Mouse (Mus musculus): ENCODE measurements around the gene Cdc20. TPM values are rescaled to one million over a fixed set of nuclear protein-coding genes. Genes with fewer than 3 reads are reported as not detected.

The Cdc20 gene
- total and polyA plus RNA-seq, 3 experiments: 0.76 to 1.6 (median 0.96) TPM

DNA sequence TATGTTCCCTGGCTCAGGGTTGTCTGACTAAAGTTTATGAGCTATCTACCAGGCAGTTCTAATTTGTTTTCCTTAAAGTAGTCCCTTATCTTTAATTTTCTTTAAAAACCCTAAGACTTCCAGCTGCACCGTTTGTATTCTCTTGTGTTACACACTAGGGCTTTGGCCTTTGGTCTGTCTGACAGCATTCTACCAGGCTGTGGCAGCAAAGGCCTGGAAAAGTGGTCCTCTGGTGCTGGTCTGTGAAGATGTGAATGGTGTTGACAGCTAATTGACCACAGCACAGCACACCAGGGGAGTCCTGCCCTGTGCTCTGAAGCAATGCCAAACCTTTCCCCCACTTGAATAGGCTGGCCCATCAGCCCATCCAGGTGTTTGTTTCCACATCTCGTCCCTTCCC, 21.4 kb downstream of the Cdc20 start:
- no peak for DNase-seq
- intact Hi-C loops (cut with DNase I): no loop called here
- Histone ChIP-seq H3K27ac (no peak overlapping the region), H3K9ac (ENCODE audit: low read depth, low read length) (no peak overlapping the region), H3K4me3 (no peak overlapping the region), H3K27me3 (ENCODE audit: control insufficient read depth, insufficient read depth, low read length) (no peaks in the 10 kb centered on the region), H3K36me3 (ENCODE audit: control insufficient read depth, insufficient read depth, low read length) (no peaks in the 10 kb centered on the region), H3K4me1 (ENCODE audit: control insufficient read depth, insufficient read depth, low read length) (no peaks in the 10 kb centered on the region), H3K79me2 (replicated peaks; ENCODE audit: control insufficient read depth, insufficient read depth, low read length) (no peaks in the 10 kb centered on the region)
- no peak for TF ChIP-seq POLR2A (IDR thresholded peaks at IDR 0.05; ENCODE audit: insufficient read depth, low read depth, low read length)
- peak; percentile 28 for TF ChIP-seq CTCF (IDR thresholded peaks at IDR 0.05)
- 72% methylated on average over 2 of the region's 2 CpGs for WGBS

DNA sequence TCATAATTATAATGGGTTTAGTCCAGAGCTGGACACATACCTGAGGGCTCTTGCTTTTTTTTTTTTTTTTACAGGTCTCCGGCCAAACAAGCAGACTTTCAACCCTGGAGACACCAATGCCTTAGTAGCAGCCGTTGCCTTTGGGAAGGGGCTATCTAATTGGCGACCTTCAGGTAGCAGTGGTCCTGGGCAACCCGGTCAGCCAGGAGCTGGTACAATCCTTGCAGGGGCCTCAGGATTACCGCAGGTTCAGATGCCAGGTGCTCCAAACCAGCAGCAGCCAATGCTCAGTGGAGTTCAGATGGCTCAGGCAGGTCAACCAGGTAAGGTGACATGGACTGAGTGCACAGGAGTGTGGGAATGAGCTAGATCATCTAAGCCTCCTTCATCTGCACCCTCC, 23.6 kb downstream of the Cdc20 start:
- intact Hi-C loops (cut with DNase I): no loop called here

DNA sequence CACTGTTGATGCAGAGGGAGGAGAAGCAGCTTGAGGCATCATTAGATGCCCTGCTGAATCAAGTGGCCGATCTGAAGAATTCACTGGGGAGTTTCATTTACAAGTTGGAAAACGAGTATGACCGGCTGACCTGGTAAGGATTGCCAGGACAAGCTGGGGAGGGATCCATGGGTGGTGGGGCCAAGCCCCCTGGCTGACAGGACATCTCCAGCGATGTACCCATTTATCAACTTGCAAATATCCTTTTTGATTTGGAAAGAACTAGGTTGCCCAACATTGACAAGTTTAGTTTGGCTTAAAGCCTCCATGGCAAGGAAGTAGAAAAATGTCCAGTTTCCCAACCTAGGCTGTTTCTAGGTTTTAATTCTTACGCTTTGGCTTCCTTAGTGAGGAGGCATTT, 26.3 kb downstream of the Cdc20 start:
- 83% methylated on average over 5 of the region's 5 CpGs for WGBS
- no peaks in the 10 kb centered on the region for H3K79me2 ChIP-seq (replicated peaks; ENCODE audit: control insufficient read depth, insufficient read depth, low read length)
- intact Hi-C loops (cut with DNase I): no loop called here
- no peaks in the 10 kb centered on the region for H3K27me3 ChIP-seq (ENCODE audit: control insufficient read depth, insufficient read depth, low read length)
- TF ChIP-seq CTCF (IDR thresholded peaks at IDR 0.05): no peak
- no peak for TF ChIP-seq POLR2A (IDR thresholded peaks at IDR 0.05; ENCODE audit: insufficient read depth, low read depth, low read length)
- TF ChIP-seq EP300 (IDR thresholded peaks at IDR 0.05; ENCODE audit: insufficient read depth, low read depth, low read length): no peak
- no peaks in the 10 kb centered on the region; the same call in 1 of the 2 replicates for H3K36me3 ChIP-seq (ENCODE audit: control insufficient read depth, insufficient read depth, low read length)
- H3K9ac ChIP-seq (ENCODE audit: low read depth, low read length): no peak overlapping the region
- peaks cover 5% of the 10 kb centered on the region for H3K4me1 ChIP-seq (ENCODE audit: control insufficient read depth, insufficient read depth, low read length)
- H3K4me3 ChIP-seq: no peak overlapping the region
- no peak overlapping the region for H3K27ac ChIP-seq
- no peak for DNase-seq

More for the DNA sequence above, 23.6 kb downstream of the Cdc20 start:
- Histone ChIP-seq H3K9ac (ENCODE audit: low read depth, low read length) (no peak overlapping the region), H3K4me3 (no peak overlapping the region), H3K4me1 (ENCODE audit: control insufficient read depth, insufficient read depth, low read length) (peaks cover 3% of the 10 kb centered on the region), H3K27ac (no peak overlapping the region), H3K27me3 (ENCODE audit: control insufficient read depth, insufficient read depth, low read length) (no peaks in the 10 kb centered on the region), H3K36me3 (ENCODE audit: control insufficient read depth, insufficient read depth, low read length) (no peaks in the 10 kb centered on the region; the same call in 1 of the 2 replicates), H3K79me2 (replicated peaks; ENCODE audit: control insufficient read depth, insufficient read depth, low read length) (no peaks in the 10 kb centered on the region)
- 92% methylated on average over 5 of the region's 5 CpGs for WGBS
- no peak for DNase-seq
- TF ChIP-seq EP300 (IDR thresholded peaks at IDR 0.05; ENCODE audit: insufficient read depth, low read depth, low read length): no peak
- TF ChIP-seq POLR2A (IDR thresholded peaks at IDR 0.05; ENCODE audit: insufficient read depth, low read depth, low read length): no peak
- no peak for TF ChIP-seq CTCF (IDR thresholded peaks at IDR 0.05)

DNA sequence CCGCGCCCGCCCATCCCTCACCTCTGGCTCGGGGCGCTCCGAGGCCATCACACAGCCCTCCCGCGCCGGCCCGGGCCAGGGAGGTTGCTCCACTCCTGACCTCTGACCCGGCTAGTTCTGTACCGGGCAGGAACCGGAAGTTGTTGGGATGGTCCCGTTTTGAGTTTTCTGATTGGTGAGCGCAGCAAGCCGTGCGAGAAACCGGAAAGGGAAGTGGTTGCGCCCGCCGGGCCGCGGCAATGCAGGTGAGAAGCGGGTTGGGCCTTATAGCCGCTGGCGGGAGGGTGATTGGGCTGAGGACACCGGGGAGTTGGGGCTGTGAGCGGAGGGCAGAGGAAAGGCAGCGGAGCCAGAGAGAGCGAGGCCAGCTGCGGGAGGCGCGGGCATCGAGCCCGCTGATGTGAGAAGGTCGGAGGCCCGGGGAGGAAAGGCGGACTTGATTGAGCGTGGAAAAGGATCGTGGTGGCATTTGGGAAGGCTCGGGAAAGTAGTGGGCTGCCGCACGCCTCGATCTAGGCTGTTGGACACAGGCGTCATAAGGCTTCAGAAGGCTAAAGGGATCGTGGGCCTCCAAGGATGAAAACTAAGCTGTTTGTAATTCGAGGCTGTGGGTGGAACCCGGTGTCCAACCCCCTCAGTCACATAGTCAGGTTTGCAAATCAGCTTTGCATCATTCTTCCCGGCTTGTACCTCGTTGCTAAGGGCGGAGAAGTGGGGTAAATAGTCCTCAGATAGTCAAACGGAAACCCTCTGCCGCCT, 27.8 kb downstream of the Cdc20 start, which contains the start of the genes Szt2 and Med8:
Gene Szt2 (minus strand): TSS at position 132 of the 759 bp plus-strand sequence.
Gene Med8 (plus strand): TSS at position 196 of the 759 bp plus-strand sequence.
- Histone ChIP-seq H3K27me3 (ENCODE audit: control insufficient read depth, insufficient read depth, low read length) (no peaks in the 10 kb centered on the region), H3K9ac (ENCODE audit: low read depth, low read length) (peak within 1 kb of the TSS; percentile 89), H3K27ac (peak within 1 kb of the TSS; percentile 82), H3K79me2 (replicated peaks; ENCODE audit: control insufficient read depth, insufficient read depth, low read length) (no peaks in the 10 kb centered on the region), H3K4me3 (peak within 1 kb of the TSS; percentile 70), H3K4me1 (ENCODE audit: control insufficient read depth, insufficient read depth, low read length) (peaks cover 5% of the 10 kb centered on the region), H3K36me3 (ENCODE audit: control insufficient read depth, insufficient read depth, low read length) (no peaks in the 10 kb centered on the region; the same call in 1 of the 2 replicates)
- intact Hi-C loops (cut with DNase I): loop anchor here (1.0 to 2.0 kb wide), 2 partner anchors 19 to 107 kb away; partner anchors contain the start of gene Elovl1
- peak; percentile 90 to 94 for DNase-seq
- under 1% methylated on average over 53 of the region's 53 CpGs for WGBS
- TF ChIP-seq EP300 (IDR thresholded peaks at IDR 0.05; ENCODE audit: insufficient read depth, low read depth, low read length): 0 out of 2 replicates have a peak, but pooled peaks have one; percentile 34
- TF ChIP-seq CTCF (IDR thresholded peaks at IDR 0.05): no peak
- TF ChIP-seq POLR2A (IDR thresholded peaks at IDR 0.05; ENCODE audit: insufficient read depth, low read depth, low read length): peak; percentile 68

DNA sequence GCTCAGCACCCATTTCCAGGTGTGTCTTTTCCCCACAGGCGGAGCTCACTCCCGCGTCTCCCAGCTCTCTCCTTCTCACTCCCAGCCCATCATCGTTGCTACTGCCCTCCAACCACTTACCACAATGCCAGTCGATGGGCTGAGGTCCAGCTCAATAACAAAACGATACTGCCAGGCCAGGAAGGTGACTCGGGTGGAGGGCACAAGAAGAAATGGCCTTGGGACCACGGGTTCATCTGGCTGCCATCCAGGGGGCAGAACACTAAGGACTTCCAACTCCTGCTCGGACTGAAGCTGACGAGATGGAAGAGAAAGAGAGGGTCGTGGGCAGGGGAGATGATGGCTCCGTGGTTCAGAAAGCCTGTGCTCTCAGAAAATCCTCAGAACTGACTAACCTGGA, 34.5 kb downstream of the Cdc20 start:
- 80% methylated on average over 12 of the region's 12 CpGs for WGBS
- H3K79me2 ChIP-seq (replicated peaks; ENCODE audit: control insufficient read depth, insufficient read depth, low read length): no peaks in the 10 kb centered on the region
- no peak overlapping the region for H3K9ac ChIP-seq (ENCODE audit: low read depth, low read length)
- no peaks in the 10 kb centered on the region for H3K4me1 ChIP-seq (ENCODE audit: control insufficient read depth, insufficient read depth, low read length)
- no peaks in the 10 kb centered on the region for H3K36me3 ChIP-seq (ENCODE audit: control insufficient read depth, insufficient read depth, low read length)
- intact Hi-C loops (cut with DNase I): no loop called here
- no peaks in the 10 kb centered on the region for H3K27me3 ChIP-seq (ENCODE audit: control insufficient read depth, insufficient read depth, low read length)
- H3K27ac ChIP-seq: no peak overlapping the region
- no peak for TF ChIP-seq POLR2A (IDR thresholded peaks at IDR 0.05; ENCODE audit: insufficient read depth, low read depth, low read length)
- TF ChIP-seq EP300 (IDR thresholded peaks at IDR 0.05; ENCODE audit: insufficient read depth, low read depth, low read length): no peak
- no peak for TF ChIP-seq CTCF (IDR thresholded peaks at IDR 0.05)
- no peak overlapping the region for H3K4me3 ChIP-seq
- no peak for DNase-seq

DNA sequence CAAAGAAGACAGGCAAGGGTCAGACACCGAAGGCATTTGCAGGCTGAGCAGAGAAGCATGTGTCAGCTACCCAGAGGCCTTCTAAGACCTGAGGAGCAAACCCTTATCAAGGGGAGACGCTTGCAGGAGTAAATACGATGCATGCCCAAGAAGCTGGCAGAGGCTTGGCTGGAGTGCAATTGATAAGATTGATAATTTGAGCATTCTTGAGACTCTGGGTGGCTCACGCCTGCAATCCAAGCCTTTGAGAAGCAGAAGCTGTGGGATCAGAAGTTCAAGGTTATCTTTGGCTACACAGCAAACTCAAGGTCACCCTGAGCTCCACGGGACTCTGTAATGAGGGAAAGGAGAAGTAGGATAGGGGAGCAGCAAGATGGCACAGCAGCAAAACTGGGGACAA, 35.2 kb downstream of the Cdc20 start:
- Histone ChIP-seq H3K79me2 (replicated peaks; ENCODE audit: control insufficient read depth, insufficient read depth, low read length) (no peaks in the 10 kb centered on the region), H3K27ac (no peak overlapping the region), H3K36me3 (ENCODE audit: control insufficient read depth, insufficient read depth, low read length) (no peaks in the 10 kb centered on the region), H3K4me3 (no peak overlapping the region), H3K4me1 (ENCODE audit: control insufficient read depth, insufficient read depth, low read length) (no peaks in the 10 kb centered on the region), H3K9ac (ENCODE audit: low read depth, low read length) (no peak overlapping the region), H3K27me3 (ENCODE audit: control insufficient read depth, insufficient read depth, low read length) (no peaks in the 10 kb centered on the region)
- TF ChIP-seq POLR2A (IDR thresholded peaks at IDR 0.05; ENCODE audit: insufficient read depth, low read depth, low read length) (no peak), CTCF (IDR thresholded peaks at IDR 0.05) (no peak), EP300 (IDR thresholded peaks at IDR 0.05; ENCODE audit: insufficient read depth, low read depth, low read length) (no peak)
- 76% methylated on average over 5 of the region's 5 CpGs for WGBS
- no peak for DNase-seq
- intact Hi-C loops (cut with DNase I): no loop called here

Measured in heart, adult 2 months (tissue).